Mouse (Mus musculus): ENCODE results near the gene Smim1. TPM values are rescaled to one million over a fixed set of nuclear protein-coding genes. Genes with fewer than 3 reads are reported as not detected.

Smim1 gene
- polyA plus RNA-seq, 1 experiment from 2014 or later, result 326 TPM

- Histone ChIP-seq H3K9me3 (replicated peaks) (no peaks in the 10 kb centered on the region), H3K4me2 (no peak overlapping the region), H3K27me3 (no peaks in the 10 kb centered on the region), H3K9ac (no peak overlapping the region), H3K27ac (replicated peaks) (peak overlapping the region; percentile 94), H3K4me3 (replicated peaks) (no peak overlapping the region), H3K36me3 (replicated peaks) (peaks cover 90% of the 10 kb centered on the region), H3K4me1 (replicated peaks) (peaks cover 47% of the 10 kb centered on the region)
- WGBS (ENCODE audit: insufficient replicate concordance), result 52% methylated on average over 7 of the region's 7 CpGs
- no peak for ATAC-seq (ENCODE audit: insufficient read depth)
These were observed 6.5 kb downstream of the Smim1 start for GRCm38 (mm10) chr4:154019571-154019970.

- Histone ChIP-seq H3K4me1 (replicated peaks) (peaks cover 39% of the 10 kb centered on the region), H3K9me3 (replicated peaks) (no peaks in the 10 kb centered on the region), H3K9ac (no peak overlapping the region), H3K4me3 (replicated peaks) (no peak overlapping the region), H3K27me3 (no peaks in the 10 kb centered on the region), H3K36me3 (replicated peaks) (peaks cover 68% of the 10 kb centered on the region), H3K4me2 (no peak overlapping the region), H3K27ac (replicated peaks) (no peak overlapping the region)
- WGBS (ENCODE audit: insufficient replicate concordance), result 83% methylated on average over 11 of the region's 11 CpGs
- no peak for ATAC-seq (ENCODE audit: insufficient read depth)
These were observed 10.6 kb downstream of the Smim1 start for GRCm38 (mm10) chr4:154015476-154015875.

GRCm38 (mm10) chr4:154012132-154012882 is 13.7 kb downstream of the Smim1 start:
- Histone ChIP-seq H3K9ac (peak overlapping the region; percentile 87), H3K9me3 (replicated peaks) (no peaks in the 10 kb centered on the region), H3K4me1 (replicated peaks) (peaks cover 36% of the 10 kb centered on the region), H3K27ac (replicated peaks) (peak overlapping the region; percentile 69), H3K27me3 (no peaks in the 10 kb centered on the region), H3K4me2 (peak overlapping the region; percentile 86), H3K4me3 (replicated peaks) (peak overlapping the region; percentile 97), H3K36me3 (replicated peaks) (peaks cover 37% of the 10 kb centered on the region)
- ATAC-seq (ENCODE audit: insufficient read depth), result no peak; the same call in 1 of the 2 replicates
- 1% methylated on average over 55 of the region's 55 CpGs for WGBS (ENCODE audit: insufficient replicate concordance)

DNA sequence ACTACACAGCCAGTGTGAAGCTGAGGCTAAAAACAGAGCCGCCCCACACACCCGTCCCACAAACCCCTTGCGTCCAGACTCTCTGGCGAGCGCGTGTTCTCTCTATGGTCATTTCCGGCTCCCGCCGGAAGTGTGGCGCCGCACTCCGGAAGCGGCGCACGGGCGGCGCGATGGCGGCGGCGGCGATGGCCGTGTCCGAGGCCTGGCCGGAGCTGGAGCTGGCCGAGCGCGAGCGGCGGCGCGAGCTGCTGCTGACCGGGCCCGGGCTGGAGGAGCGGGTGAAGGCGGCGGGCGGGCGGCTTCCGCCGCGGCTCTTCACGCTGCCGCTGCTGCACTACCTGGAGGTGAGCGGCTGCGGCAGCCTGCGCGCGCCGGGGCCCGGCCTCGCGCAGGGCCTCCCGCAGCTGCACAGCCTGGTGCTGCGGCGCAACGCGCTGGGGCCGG is 14.4 kb downstream of the Smim1 start, which contains the start of gene Lrrc47:
Gene Lrrc47 (plus strand): TSS at position 86 of the 444 bp plus-strand sequence.
- H3K9ac ChIP-seq, result peak within 1 kb of the TSS; percentile 87
- H3K27ac ChIP-seq (replicated peaks), result peak within 1 kb of the TSS; percentile 69
- H3K4me1 ChIP-seq (replicated peaks), result peaks cover 36% of the 10 kb centered on the region
- H3K27me3 ChIP-seq, result no peaks in the 10 kb centered on the region
- ATAC-seq (ENCODE audit: insufficient read depth), result peak; percentile 89
- peaks cover 35% of the 10 kb centered on the region for H3K36me3 ChIP-seq (replicated peaks)
- WGBS (ENCODE audit: insufficient replicate concordance), result under 1% methylated on average over 59 of the region's 59 CpGs
- peak within 1 kb of the TSS; percentile 86 for H3K4me2 ChIP-seq
- H3K4me3 ChIP-seq (replicated peaks), result peak within 1 kb of the TSS; percentile 97
- H3K9me3 ChIP-seq (replicated peaks), result no peaks in the 10 kb centered on the region

DNA sequence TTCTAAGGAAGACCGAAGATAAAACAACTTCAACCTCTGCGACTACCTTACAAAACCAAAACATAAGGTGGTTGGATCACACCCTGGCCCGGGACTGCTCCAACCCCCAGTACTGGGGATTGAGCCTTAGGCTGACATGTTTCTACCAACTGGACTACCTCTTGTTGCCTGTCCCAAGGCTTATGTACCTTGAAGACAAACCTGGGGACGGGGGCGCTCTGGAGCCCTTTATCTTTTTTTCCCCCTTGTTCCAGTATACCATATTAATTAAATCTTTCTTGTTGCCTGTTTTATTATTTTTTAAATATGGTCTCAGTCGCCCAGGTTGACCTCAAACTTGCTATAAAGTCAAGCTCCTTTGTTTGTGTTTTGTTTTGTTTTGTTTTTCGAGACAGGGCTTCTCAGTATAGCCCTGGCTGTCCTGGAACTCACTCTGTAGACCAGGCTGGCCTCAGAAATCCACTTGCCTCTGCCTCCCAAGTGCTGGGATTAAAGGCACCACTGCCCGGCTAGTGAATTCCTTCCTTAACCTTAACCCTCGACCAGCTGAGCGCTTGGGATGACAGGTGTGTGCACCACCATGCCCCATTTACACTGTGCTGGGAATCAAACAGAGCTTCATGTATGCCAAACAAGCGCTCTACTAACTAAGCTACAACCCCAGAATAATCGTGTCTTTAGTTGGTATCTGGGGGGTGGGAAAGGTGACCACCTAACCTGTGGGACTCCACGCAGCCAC is 15.0 kb downstream of the Smim1 start:
- WGBS (ENCODE audit: insufficient replicate concordance), result 25% methylated on average over 13 of the region's 13 CpGs
- peaks cover 35% of the 10 kb centered on the region for H3K36me3 ChIP-seq (replicated peaks)
- H3K4me2 ChIP-seq, result peak overlapping the region; percentile 86
- no peaks in the 10 kb centered on the region for H3K9me3 ChIP-seq (replicated peaks)
- no peaks in the 10 kb centered on the region for H3K27me3 ChIP-seq
- peak overlapping the region; percentile 87 for H3K9ac ChIP-seq
- H3K4me1 ChIP-seq (replicated peaks), result peaks cover 36% of the 10 kb centered on the region
- H3K27ac ChIP-seq (replicated peaks), result peak overlapping the region; percentile 68; the same call in 1 of the 2 replicates
- H3K4me3 ChIP-seq (replicated peaks), result peak overlapping the region; percentile 97
- peak; percentile 53 for ATAC-seq (ENCODE audit: insufficient read depth)

DNA sequence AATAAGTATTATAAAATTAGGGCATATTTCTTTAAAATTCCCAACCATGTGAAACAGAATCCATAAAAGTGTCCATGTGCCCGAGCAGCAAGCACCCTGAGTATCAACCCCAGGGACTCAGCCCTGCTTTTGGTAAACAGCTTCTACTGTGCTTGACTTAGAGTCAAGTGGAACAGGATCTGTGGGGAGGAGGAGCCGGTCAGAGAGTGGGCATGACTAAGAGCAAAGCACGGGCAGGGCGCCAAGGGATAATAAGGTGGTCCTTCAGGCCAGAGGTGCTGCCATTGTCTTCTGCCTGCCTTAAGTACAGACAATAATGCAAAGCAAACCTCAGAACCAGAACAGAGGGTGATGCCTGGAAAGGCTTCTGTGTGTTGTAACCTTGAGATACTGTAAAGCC is 18.3 kb downstream of the Smim1 start:
- no peak overlapping the region for H3K27ac ChIP-seq (replicated peaks)
- 69% methylated on average over 4 of the region's 4 CpGs for WGBS (ENCODE audit: insufficient replicate concordance)
- H3K36me3 ChIP-seq (replicated peaks), result peaks cover 37% of the 10 kb centered on the region
- ATAC-seq (ENCODE audit: insufficient read depth), result no peak
- H3K27me3 ChIP-seq, result no peaks in the 10 kb centered on the region
- H3K9me3 ChIP-seq (replicated peaks), result no peaks in the 10 kb centered on the region
- H3K9ac ChIP-seq, result no peak overlapping the region
- H3K4me2 ChIP-seq, result no peak overlapping the region
- H3K4me3 ChIP-seq (replicated peaks), result no peak overlapping the region
- peaks cover 15% of the 10 kb centered on the region for H3K4me1 ChIP-seq (replicated peaks)

GRCm38 (mm10) chr4:154006264-154006663 is 19.8 kb downstream of the Smim1 start:
- no peak overlapping the region for H3K27ac ChIP-seq (replicated peaks)
- H3K27me3 ChIP-seq, result no peaks in the 10 kb centered on the region
- H3K4me2 ChIP-seq, result no peak overlapping the region
- peaks cover 46% of the 10 kb centered on the region for H3K36me3 ChIP-seq (replicated peaks)
- no peak overlapping the region for H3K9ac ChIP-seq
- WGBS (ENCODE audit: insufficient replicate concordance), result 79% methylated on average over 6 of the region's 6 CpGs
- ATAC-seq (ENCODE audit: insufficient read depth), result no peak
- H3K4me3 ChIP-seq (replicated peaks), result no peak overlapping the region
- no peaks in the 10 kb centered on the region for H3K9me3 ChIP-seq (replicated peaks)
- peaks cover 9% of the 10 kb centered on the region for H3K4me1 ChIP-seq (replicated peaks)

DNA sequence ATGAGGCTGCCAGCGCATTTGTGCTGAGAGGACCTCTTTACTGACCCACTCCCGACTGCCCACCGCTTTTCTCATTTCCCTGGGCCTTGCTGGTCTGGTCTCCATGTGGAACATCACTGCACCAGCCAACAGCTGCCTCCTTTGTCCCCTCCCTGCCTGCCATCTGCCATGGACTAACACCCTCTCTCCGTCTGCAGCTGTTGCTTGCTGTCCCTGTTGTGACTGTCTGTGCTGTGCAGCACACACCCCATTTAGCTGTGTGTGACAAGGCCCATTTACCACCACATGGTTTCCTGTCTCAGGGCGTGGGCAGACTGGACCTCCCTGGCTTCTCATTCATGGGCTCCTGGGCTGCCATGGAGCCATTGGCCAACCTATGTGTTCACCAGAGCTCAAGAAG is 20.5 kb downstream of the Smim1 start:
- Histone ChIP-seq H3K27me3 (no peaks in the 10 kb centered on the region), H3K4me1 (replicated peaks) (peaks cover under 1% of the 10 kb centered on the region; the same call in 1 of the 2 replicates), H3K4me3 (replicated peaks) (no peak overlapping the region), H3K36me3 (replicated peaks) (peaks cover 46% of the 10 kb centered on the region), H3K9ac (no peak overlapping the region), H3K27ac (replicated peaks) (no peak overlapping the region), H3K9me3 (replicated peaks) (no peaks in the 10 kb centered on the region), H3K4me2 (no peak overlapping the region)
- WGBS (ENCODE audit: insufficient replicate concordance), result 79% methylated on average over 5 of the region's 5 CpGs
- no peak for ATAC-seq (ENCODE audit: insufficient read depth)

- Histone ChIP-seq H3K36me3 (replicated peaks) (peaks cover 86% of the 10 kb centered on the region), H3K9me3 (replicated peaks) (no peaks in the 10 kb centered on the region), H3K9ac (no peak overlapping the region), H3K4me3 (replicated peaks) (no peak overlapping the region), H3K27ac (replicated peaks) (no peak overlapping the region), H3K27me3 (no peaks in the 10 kb centered on the region), H3K4me2 (no peak overlapping the region), H3K4me1 (replicated peaks) (no peaks in the 10 kb centered on the region)
- WGBS (ENCODE audit: insufficient replicate concordance), result 81% methylated on average over 8 of the region's 8 CpGs
- no peak for ATAC-seq (ENCODE audit: insufficient read depth)
These were observed 32.5 kb downstream of the Smim1 start for GRCm38 (mm10) chr4:153993505-153993904.

- WGBS (ENCODE audit: insufficient replicate concordance), result 79% methylated on average over 10 of the region's 10 CpGs
- ATAC-seq (ENCODE audit: insufficient read depth), result no peak
- peaks cover 87% of the 10 kb centered on the region for H3K36me3 ChIP-seq (replicated peaks)
- no peak overlapping the region for H3K4me3 ChIP-seq (replicated peaks)
- no peaks in the 10 kb centered on the region for H3K27me3 ChIP-seq
- H3K9ac ChIP-seq, result no peak overlapping the region
- no peaks in the 10 kb centered on the region for H3K4me1 ChIP-seq (replicated peaks)
- H3K4me2 ChIP-seq, result no peak overlapping the region
- H3K27ac ChIP-seq (replicated peaks), result no peak overlapping the region
- H3K9me3 ChIP-seq (replicated peaks), result no peaks in the 10 kb centered on the region
These were observed 33.3 kb downstream of the Smim1 start for GRCm38 (mm10) chr4:153992715-153993114.

DNA sequence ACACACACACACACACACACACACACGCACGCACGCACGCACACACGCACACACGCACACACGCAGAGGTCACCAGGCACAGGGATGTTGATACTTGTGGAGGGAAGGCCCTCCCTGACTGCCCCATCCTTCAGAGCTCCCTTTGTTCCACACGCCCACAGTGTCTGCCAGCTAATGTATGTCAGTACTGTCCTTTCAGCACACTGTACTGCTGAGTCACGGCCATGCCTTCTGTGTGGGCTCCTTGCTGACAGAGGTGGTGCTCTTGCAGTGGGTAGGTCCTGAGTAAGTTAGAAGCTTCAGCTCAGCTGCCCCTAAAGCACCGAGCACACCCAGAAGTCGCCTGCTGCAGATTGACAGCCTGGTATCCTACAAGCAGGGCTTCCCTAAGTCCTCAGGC is 45.6 kb downstream of the Smim1 start:
- peaks cover 20% of the 10 kb centered on the region for H3K4me1 ChIP-seq (replicated peaks)
- H3K27me3 ChIP-seq, result no peaks in the 10 kb centered on the region
- H3K4me3 ChIP-seq (replicated peaks), result no peak overlapping the region
- WGBS (ENCODE audit: insufficient replicate concordance), result 88% methylated on average over 11 of the region's 11 CpGs
- H3K9me3 ChIP-seq (replicated peaks), result no peaks in the 10 kb centered on the region
- no peak overlapping the region for H3K9ac ChIP-seq
- peaks cover 62% of the 10 kb centered on the region for H3K36me3 ChIP-seq (replicated peaks)
- no peak for ATAC-seq (ENCODE audit: insufficient read depth)
- no peak overlapping the region for H3K4me2 ChIP-seq
- H3K27ac ChIP-seq (replicated peaks), result no peak overlapping the region
